Mouse (Mus musculus) cerebellum, adult 11-12 months (tissue): Measurements from ENCODE around the gene Dedd2.
"Not testable (repeated sequence)": the region's sequence is repeated elsewhere in the genome, so short reads cannot be mapped to it uniquely, and the experiment has no call there.

Source experiments
- DNase-seq: peaks from one replicate; pipeline ENCODE4 v3.0.0; 2022

The Dedd2 gene

GRCm38 (mm10) chr7:25220457-25221101, at the start of gene Dedd2:
Gene Dedd2 (minus strand): TSS chr7:25220615.
- peak; percentile 70 for DNase-seq

- peak; percentile 71 for DNase-seq
These were observed 49.3 kb upstream of the Dedd2 start for GRCm38 (mm10) chr7:25269545-25270271.

- peak; percentile 64 for DNase-seq
These were observed 48.6 kb upstream of the Dedd2 start for GRCm38 (mm10) chr7:25269029-25269428.

DNA sequence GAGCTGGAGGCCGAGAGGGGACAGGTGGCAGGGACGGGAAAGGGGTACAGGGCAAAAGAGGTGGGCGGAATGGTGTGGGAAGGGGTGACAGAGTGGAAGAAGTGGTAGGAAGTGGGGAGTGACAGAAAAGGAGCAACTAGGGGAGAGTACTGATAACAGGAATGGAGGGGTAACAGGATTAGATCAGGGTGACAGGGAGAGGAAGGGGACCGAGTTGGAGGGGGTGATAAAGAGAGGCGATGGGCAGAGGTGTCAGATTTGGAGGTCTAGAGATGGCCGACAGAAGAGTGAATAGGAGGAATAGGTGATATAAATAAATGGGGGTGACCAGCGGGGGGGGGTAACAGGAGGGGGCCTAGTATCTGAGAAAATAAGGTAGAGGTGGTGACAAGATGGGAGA, 48.2 kb upstream of the Dedd2 start:
- no peak for DNase-seq

DNA sequence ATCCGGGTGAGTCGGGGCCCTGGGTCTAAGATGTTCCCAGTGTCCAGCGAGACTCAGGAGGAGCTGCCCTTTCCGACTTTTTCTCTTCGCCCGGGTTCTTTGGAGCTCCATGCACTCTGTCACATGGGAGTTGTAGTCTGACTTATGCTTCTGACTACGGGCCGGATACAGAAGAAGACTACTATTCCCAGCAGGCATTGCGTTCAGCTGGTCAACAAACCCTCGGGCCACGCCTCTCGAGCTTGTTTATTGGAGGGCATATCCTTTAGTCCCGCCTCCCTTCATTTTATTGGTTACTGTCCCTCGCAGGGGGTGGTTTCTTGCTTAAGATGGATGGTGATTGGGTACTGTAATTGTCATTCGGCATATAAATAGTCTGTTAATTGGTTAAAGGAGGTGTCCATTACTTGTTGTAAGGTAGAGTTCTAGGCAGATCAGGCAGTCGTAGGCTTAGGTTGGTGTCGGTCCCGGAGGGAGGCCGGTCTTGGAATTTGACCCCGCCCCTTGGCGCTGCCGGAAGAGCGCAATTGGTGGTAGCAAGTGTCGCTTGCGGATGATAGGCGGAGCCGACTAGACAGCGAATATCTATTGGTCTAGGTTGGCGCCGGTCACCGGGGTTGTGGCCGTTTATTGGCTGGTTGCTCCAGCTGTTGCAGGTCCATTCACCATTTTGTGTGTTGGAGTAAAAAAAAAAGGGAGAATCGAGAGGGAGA, 47.5 kb upstream of the Dedd2 start:
- peak; percentile 100 for DNase-seq

DNA sequence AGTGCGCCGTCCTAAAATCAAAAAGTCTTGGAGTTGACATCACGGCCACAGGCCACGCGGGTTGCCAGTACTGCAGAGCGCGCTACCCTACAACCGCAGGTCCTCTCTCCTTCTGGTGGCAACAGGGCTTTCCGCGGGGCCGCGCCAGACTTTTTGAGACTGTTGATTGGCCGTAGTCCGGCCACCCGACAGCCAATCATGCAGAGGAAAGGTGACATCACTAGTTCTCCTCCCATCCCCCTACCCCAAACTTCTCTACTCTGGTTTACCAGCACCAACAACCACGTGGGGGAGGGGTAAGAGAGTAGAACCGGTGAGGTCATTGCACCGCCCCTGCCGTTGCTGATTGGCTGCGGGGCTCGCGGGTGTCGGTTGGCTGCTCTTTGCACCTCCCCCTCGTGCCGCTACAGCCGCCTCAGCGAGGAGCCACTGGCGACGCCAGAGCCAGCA, 46.9 kb upstream of the Dedd2 start, which contains the start of gene Cic:
Gene Cic, plus strand, starts transcription at position 404 of the 450 bp plus-strand sequence.
- peak; percentile 99 for DNase-seq

- peak; percentile 62 for DNase-seq
These were observed 46.0 kb upstream of the Dedd2 start for GRCm38 (mm10) chr7:25266180-25266962.

DNA sequence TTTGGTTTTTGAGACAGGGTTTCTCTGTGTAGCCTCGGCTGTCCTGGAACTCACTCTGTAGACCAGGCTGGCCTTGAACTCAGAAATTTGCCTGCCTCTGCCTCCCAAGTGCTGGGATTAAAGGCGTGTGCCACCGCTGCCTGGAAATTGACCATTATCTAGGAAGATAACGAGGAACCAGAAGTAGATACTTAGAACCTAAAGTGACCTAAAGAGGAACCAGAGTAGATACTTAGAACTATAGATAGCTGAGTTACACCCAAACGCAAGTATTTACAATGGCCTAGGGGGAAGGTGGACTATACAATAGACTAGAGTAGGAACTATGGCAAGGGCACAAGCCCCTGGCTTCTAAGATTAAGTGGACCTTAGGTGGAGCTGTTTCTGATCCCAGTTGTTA, 45.3 kb upstream of the Dedd2 start:
- DNase-seq = not testable (repeated sequence)

- no peak for DNase-seq
These were observed 43.8 kb upstream of the Dedd2 start for GRCm38 (mm10) chr7:25263968-25264870.

GRCm38 (mm10) chr7:25261896-25262295, 41.5 kb upstream of the Dedd2 start:
- no peak for DNase-seq

DNA sequence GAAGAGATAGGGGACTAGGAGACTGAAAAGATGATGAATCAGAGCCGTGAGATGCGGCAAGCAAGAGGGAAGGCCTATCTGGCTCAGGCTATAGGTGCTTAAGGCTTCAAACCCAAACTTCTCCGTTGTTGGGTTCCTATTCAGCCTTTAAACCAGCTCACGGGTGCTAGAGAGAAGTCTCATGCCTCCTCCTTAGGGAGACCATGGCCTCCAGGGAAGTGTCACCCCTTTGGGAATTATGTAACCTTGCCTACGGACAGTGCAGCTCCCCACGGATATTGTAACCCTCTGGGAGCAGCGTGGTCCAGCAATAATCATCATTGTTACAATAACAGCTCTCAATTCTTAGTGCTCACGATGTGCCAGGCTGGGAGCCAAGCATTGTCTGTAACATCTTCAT, 31.4 kb upstream of the Dedd2 start:
- no peak for DNase-seq

DNA sequence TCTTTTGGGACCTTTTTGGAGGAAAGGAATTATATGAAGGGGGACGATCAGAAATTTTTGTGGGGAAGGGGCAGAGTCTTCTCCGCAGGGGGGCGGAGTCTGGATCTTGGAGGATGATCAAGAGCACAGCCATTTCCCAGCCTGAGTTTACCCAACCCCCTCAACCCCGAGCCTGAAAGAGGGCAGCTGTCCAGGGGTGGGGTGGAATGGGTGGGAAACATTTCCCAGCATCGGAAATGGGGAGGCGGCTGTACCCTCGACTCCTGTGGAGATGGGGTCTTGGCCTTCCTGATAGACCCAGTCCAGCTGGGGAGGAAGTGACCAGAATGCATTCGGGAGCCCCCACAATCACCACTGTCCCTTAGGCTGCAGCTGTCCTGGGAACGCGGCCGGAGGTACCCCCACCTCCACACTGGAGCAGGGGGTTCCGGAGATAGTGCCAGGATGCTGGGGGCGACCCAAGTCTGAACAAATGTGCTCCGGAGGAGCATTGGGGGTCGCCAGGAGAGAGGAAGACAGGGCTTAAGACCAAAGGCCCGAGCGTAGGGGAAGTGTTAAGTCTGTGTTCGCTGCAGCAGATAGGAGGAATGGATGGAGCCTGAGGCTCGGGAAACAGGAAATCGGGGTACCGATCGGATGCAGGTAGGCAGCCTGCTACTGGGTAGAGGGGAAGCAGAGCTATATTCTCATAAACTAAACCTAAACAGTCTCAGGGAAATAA, 30.8 kb upstream of the Dedd2 start:
- DNase-seq = peak; percentile 76

GRCm38 (mm10) chr7:25250141-25250972, 29.9 kb upstream of the Dedd2 start, which contains the start of gene Erf:
Gene Erf (minus strand): TSS chr7:25250761.
- peak; percentile 91 for DNase-seq

DNA sequence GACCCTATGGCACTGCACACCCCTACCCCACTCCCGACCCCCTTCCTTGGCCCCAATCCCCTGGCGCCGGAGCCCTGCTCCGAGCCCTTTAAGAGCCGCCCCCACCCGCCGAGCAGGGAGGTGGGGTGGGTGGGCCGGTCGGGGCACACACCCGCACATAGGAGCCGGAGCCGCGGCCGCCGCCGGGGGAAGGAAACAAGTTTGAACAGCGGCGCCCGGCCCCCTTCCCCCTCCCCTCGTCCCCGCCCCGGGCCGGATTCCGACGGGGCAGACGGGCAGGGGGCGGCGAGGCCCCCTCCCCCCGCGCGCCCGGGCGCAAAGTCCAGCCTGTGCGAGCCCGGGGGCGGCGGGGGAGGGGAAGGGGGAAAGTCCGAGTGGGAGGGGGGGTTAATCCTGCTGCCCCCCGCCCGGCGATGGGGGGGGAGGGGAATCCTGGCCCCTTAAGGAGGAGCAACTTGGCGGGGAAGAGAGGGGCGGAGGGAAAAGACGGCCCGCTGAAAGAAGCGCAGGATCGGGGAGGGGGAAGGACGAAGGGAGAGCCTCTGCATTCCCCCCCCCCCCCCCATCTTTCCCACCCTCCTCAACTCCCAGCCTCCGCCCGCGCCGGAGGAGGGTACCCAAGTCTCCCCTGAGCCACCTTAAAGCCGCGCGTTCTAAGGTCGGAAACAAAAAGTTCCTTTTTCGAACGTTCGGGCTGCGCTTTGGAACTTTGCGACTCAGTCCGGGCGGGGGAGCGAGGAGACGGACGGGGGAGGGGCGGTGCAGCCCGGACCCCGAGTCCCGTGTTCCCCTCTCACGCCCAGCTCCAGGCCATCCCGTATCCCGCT, 29.1 kb upstream of the Dedd2 start:
- peak; percentile 79 for DNase-seq

- peak; percentile 78 for DNase-seq
These were observed 28.5 kb upstream of the Dedd2 start for GRCm38 (mm10) chr7:25248846-25249313.

GRCm38 (mm10) chr7:25248018-25248647, 27.7 kb upstream of the Dedd2 start:
- DNase-seq = peak; percentile 79

GRCm38 (mm10) chr7:25247498-25247897, 27.1 kb upstream of the Dedd2 start:
- no peak for DNase-seq

GRCm38 (mm10) chr7:25246759-25247137, 26.3 kb upstream of the Dedd2 start:
- no peak for DNase-seq
